Mouse (Mus musculus): ENCODE data around the gene Klf6. TPM values are rescaled to one million over a fixed set of nuclear protein-coding genes. Genes with fewer than 3 reads are reported as not detected.

Klf6 gene
- polyA plus RNA-seq, 1 experiment = 27.0 TPM

DNA sequence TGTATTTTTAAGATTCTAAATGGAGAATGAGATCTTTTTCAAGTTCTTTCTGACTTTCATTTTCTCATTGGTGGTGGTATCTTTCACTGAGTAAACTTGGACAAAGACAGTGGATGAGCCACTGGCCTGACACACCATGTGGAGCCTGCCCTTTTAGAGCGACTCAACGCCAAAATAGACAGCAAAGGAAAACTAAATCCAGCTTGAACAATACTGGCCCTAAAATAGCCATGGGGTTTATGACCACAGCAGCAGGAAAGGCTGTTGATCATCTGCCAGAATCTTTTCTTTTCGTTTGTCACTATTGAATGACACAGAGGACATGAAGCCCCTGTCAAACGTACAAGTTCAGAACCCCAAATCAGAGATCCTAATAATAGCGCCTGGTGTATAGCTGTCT, 18.4 kb upstream of the Klf6 start:
- DNase-seq (ENCODE audit: low read depth) = no peak
- TF ChIP-seq POLR2A (IDR thresholded peaks at IDR 0.05; ENCODE audit: borderline replicate concordance, extremely low read depth, insufficient read depth, insufficient read length, poor library complexity, severe bottlenecking) = no peak
- no peak for TF ChIP-seq CTCF (IDR thresholded peaks at IDR 0.05; ENCODE audit: borderline replicate concordance, extremely low read depth, insufficient read depth, insufficient read length)

DNA sequence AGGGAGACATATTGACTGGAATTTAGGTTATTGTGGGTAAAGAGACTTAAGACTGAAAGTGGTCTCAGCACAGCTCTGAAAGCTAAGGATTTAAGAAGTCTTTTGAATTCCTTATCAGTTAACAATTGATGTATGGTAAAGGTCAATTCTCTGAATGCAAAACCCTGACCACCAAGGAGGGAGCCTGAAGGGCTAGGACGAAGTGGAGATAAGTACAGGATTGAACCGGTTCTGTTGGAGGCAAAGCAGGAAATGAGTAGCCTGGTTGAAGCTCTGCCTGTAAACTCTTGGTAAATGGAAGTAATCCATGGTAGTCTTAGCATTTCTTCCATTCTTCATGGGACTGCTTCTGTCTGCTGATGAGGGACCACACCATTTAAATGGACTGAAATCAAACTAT, 17.5 kb upstream of the Klf6 start:
- TF ChIP-seq CTCF (IDR thresholded peaks at IDR 0.05; ENCODE audit: borderline replicate concordance, extremely low read depth, insufficient read depth, insufficient read length) (no peak), POLR2A (IDR thresholded peaks at IDR 0.05; ENCODE audit: borderline replicate concordance, extremely low read depth, insufficient read depth, insufficient read length, poor library complexity, severe bottlenecking) (no peak)
- no peak for DNase-seq (ENCODE audit: low read depth)

DNA sequence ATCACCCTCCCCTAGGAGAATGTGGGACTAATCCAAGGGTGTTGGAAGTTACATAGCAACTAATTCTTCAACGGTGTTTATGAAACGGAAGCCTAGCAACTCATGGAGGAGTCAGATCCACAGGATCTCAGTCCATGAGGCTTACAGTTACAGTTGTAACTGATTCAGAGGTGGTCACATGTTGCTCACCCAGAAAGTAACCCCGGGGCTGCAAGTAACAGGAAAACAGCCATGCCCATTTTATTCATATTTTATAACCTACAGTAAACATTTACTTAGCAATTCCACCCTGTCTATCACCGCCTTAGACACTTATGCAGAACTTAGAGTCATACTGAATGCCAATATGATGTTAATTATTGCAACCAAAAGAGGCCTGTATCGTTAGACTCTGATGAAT, 16.9 kb upstream of the Klf6 start:
- no peak for TF ChIP-seq CTCF (IDR thresholded peaks at IDR 0.05; ENCODE audit: borderline replicate concordance, extremely low read depth, insufficient read depth, insufficient read length)

DNA sequence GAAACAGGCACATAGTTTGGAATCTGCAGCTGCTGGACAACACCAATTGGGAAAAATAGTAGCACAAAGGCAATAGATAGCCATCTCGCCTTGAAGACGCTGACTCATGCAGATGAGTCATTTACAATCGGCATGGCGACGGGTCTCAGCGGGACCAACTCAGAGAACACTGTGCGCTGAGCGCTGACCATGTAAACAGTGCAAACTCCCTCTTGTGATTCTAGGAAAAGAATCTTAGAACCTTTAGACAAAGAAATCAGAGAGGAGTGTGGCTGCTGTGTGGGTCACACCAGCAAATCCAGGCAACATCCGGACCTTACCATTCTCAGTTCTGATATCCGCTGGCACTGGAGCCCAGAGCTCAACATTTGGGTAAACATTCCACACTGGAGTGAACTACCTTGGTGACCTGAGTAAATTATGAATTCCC, 16.1 kb upstream of the Klf6 start:
- no peak for TF ChIP-seq CTCF (IDR thresholded peaks at IDR 0.05; ENCODE audit: borderline replicate concordance, extremely low read depth, insufficient read depth, insufficient read length)
- no peak for TF ChIP-seq POLR2A (IDR thresholded peaks at IDR 0.05; ENCODE audit: borderline replicate concordance, extremely low read depth, insufficient read depth, insufficient read length, poor library complexity, severe bottlenecking)
- peak; percentile 30 for DNase-seq (ENCODE audit: low read depth)

More for the DNA sequence above, 16.9 kb upstream of the Klf6 start:
- DNase-seq (ENCODE audit: low read depth) = no peak

DNA sequence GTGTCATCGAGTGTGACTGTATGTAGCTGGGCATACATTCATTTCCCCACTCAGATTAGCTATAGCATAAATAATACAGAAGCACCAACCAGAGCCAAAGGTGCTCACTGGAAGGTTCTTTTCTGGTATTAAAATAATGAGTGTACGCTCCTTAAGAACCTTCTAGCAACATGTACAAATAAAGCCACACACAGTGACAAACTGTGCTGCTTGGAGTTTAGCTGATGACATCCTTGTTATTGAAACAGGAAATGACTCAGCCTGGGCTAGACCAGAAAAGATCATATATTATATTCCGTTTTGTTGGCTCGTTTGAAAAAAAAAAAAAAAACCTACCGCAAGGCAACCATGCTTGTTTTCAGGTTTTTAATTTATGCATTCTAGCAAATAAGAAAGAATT, 15.7 kb upstream of the Klf6 start:
- TF ChIP-seq POLR2A (IDR thresholded peaks at IDR 0.05; ENCODE audit: borderline replicate concordance, extremely low read depth, insufficient read depth, insufficient read length, poor library complexity, severe bottlenecking) = no peak
- TF ChIP-seq CTCF (IDR thresholded peaks at IDR 0.05; ENCODE audit: borderline replicate concordance, extremely low read depth, insufficient read depth, insufficient read length) = no peak

DNA sequence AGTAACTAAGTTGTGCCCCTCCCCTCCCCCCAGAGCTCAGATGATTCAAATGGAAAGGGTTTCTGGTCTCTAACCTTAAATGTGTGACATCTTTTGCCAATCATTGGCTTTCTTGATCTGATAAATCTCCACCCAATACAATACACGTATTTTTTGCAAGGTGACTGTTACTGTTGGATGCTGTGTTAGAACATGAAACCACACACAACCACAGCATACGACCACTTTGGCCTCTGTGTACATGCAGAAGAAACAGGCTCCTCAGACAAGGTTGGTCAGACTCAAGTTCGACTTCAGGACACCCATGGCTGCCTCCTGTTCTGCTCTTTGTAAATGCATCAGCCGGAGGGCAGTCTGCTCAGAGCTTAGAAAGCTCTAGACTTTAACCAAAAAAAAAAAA, 14.4 kb upstream of the Klf6 start:
- TF ChIP-seq CTCF (IDR thresholded peaks at IDR 0.05; ENCODE audit: borderline replicate concordance, extremely low read depth, insufficient read depth, insufficient read length) (no peak), POLR2A (IDR thresholded peaks at IDR 0.05; ENCODE audit: borderline replicate concordance, extremely low read depth, insufficient read depth, insufficient read length, poor library complexity, severe bottlenecking) (no peak)
- no peak for DNase-seq (ENCODE audit: low read depth)

More for the DNA sequence above, 15.7 kb upstream of the Klf6 start:
- DNase-seq (ENCODE audit: low read depth) = no peak

DNA sequence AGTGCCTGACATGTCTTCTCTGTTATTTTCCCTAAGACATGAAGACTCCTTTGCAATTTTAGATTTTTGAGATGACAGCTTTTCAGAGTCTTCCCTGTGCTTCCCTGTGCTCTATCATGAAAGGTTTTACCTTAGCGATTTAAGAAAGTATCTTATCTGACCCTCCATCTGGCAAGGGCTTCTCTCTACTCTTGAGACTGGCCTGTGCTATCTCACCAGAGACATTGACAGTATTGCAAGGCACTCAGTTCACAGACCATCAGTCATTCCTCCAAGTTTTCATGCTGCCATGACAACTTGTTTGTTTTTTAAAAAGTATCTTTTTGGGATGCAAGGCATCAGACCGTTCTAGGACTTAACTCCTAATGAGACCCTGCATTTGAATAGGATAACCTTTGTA, 13.5 kb upstream of the Klf6 start:
- no peak for DNase-seq (ENCODE audit: low read depth)
- TF ChIP-seq CTCF (IDR thresholded peaks at IDR 0.05; ENCODE audit: borderline replicate concordance, extremely low read depth, insufficient read depth, insufficient read length) (no peak), POLR2A (IDR thresholded peaks at IDR 0.05; ENCODE audit: borderline replicate concordance, extremely low read depth, insufficient read depth, insufficient read length, poor library complexity, severe bottlenecking) (no peak)

DNA sequence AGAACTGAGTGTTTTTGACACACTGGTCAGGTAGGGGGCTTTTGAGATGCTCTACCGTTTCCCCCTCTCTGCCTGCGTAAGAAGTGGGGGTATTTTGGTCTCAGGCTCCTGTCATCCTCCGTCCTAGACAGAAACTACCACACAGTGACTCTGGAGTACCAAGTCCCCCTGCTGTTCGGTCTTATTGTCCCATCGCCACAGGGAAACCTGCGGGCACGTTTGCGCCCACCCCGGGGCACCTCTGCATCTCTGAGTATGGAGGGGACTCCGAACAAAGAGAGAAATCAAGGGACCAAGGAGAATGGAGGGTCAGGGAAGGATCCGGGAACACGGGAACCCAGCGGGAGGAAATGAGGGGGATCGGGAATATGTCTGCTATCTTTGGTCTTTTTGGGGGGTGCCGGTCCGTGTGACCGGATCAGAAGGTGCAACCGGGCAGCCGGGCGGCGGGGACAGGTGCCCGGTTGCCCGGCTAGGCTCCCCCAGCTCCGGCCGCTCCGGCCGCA, 578 bp upstream of the Klf6 start:
- peak; percentile 29; the same call in 1 of the 2 replicates for TF ChIP-seq CTCF (IDR thresholded peaks at IDR 0.05; ENCODE audit: borderline replicate concordance, extremely low read depth, insufficient read depth, insufficient read length)
- peak; percentile 99; the same call in 1 of the 2 replicates for TF ChIP-seq POLR2A (IDR thresholded peaks at IDR 0.05; ENCODE audit: borderline replicate concordance, extremely low read depth, insufficient read depth, insufficient read length, poor library complexity, severe bottlenecking)
- DNase-seq (ENCODE audit: low read depth) = peak; percentile 75

DNA sequence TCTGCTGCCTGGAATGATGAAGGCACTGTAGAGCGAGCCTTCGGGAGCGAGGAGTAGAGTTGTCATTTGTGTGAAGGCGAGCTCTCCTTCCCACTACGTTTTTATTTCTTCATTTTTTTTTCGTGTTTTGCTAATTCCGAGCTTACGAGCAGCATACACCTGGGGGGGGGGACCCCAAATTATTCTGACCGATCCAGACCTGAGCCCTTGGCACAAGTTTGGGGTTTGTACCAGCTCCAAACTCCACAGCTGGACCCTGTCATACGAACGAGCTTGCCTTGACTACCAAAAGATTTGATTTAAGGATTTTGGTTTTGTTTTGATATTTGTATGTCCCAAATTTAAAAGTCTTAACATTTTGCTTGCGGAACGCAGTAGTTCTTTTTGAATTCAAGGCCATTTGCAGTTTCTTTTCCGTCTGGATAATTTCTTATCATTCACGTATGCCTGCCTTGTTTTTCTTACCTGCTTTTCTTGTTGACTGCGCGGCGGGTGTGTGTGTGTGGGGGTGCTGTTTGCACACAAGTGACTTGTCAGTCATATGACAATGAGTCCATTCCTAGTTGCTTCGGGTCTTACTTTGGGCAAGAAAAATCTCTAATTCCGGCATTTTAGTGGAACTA, 832 bp downstream of the Klf6 start:
- DNase-seq (ENCODE audit: low read depth) = peak; percentile 87
- TF ChIP-seq POLR2A (IDR thresholded peaks at IDR 0.05; ENCODE audit: borderline replicate concordance, extremely low read depth, insufficient read depth, insufficient read length, poor library complexity, severe bottlenecking) (no peak), CTCF (IDR thresholded peaks at IDR 0.05; ENCODE audit: borderline replicate concordance, extremely low read depth, insufficient read depth, insufficient read length) (no peak)

DNA sequence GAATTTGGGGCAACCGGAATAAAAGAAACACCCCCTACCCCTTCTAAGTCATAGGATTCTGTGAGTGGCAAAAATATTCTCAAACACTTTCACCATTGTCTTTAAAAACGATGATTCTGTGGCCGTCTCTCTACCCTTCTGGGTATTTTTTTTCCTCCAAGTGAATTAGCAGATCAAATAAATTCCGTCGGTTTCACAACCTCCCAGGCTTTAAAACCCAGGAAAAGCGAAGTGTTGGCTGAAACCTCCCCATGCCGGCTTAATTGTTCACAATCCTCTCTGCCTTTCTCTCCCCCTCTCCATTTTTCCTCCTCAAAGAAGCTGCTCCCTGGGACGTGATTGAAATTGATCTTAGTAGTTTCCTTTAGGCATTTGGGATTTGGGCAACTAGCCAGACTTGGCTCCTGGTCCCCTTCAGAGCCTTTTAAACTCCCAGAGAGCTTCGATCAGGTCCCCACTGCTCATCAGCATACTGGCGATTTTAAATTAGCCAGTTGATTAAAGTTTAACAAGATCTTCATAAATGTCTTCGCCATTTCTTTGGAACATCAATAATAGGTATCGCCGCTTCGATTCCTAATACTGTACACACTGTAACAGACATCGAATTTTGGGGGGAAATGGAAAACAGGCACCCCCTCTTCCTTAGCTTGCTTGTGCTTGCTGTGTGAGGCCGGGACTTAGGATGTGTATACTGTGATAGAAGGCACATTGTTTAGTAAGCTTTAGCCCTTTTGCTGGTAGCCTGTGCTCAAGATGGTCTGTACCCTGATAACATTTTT, 1.5 kb downstream of the Klf6 start:
- TF ChIP-seq POLR2A (IDR thresholded peaks at IDR 0.05; ENCODE audit: borderline replicate concordance, extremely low read depth, insufficient read depth, insufficient read length, poor library complexity, severe bottlenecking) (no peak), CTCF (IDR thresholded peaks at IDR 0.05; ENCODE audit: borderline replicate concordance, extremely low read depth, insufficient read depth, insufficient read length) (no peak)
- DNase-seq (ENCODE audit: low read depth) = peak; percentile 88

DNA sequence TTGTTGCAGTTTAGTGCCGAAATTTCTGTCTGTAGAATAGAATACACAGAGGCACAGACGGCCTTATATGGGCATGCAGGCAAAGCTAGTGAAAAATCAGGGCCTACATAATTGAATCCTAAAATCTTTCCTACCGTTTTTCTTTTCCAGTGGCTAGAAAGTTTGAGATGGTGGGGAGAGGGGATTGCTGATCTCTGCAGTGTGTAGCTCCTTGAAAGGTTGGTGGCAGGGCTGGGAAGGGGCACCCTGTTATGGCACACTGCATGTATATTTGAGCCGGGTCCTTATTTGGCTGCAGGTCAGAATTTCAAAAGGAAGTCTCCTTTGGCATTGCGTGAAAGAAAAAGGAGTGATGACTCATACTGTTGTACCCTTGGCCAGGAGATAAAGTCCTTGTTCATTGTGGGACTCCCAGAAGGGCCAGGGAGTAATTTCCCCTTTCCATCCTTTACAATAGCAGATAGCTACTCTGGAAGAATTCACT, 2.2 kb downstream of the Klf6 start:
- DNase-seq (ENCODE audit: low read depth) = peak; percentile 76
- no peak for TF ChIP-seq POLR2A (IDR thresholded peaks at IDR 0.05; ENCODE audit: borderline replicate concordance, extremely low read depth, insufficient read depth, insufficient read length, poor library complexity, severe bottlenecking)
- no peak for TF ChIP-seq CTCF (IDR thresholded peaks at IDR 0.05; ENCODE audit: borderline replicate concordance, extremely low read depth, insufficient read depth, insufficient read length)

Measured in brain, embryonic 14.5 days (tissue).